In genomic region chrX:85839174-85839573, GRCm38 (mm10) we compare ENCODE assay signal across 28 mouse cellular contexts. TPM values are rescaled to one million over a fixed set of nuclear protein-coding genes. Genes with fewer than 3 reads are reported as not detected.
DNase-seq lines count a peak whose midpoint lies in the region; ATAC-seq and TF ChIP-seq lines count a peak whose summit lies in the region.
"Had no signal": no experiment of that assay in that cellular context is flagged by ENCODE, and none has a peak within 500 bp of the region (broad histone marks: within the 10 kb centered on the region; RNA-seq: fewer than 3 reads in every experiment).

No protein-coding gene starts in this region.

- no peaks in the 10 kb centered on the region for H3K36me3 ChIP-seq in splenic B cell, adult 2 months (ENCODE audit: control insufficient read depth, insufficient read depth, low read length, poor library complexity, severe bottlenecking)
- no peaks in the 10 kb centered on the region for H3K36me3 ChIP-seq in heart, adult 2 months (ENCODE audit: control insufficient read depth, insufficient read depth, low read length)
- H3K36me3 ChIP-seq: forebrain, embryonic 15.5 days; heart, embryonic 13.5 days; hindbrain, embryonic 15.5 days; limb, embryonic 13.5 days; lung, embryonic 15.5 days; midbrain, embryonic 12.5 days had no signal

- DNase-seq in CD4-positive helper T cell, adult 2 months (ENCODE audit: low read depth, low spot score) = peak; percentile 61
- peak; percentile 69 for DNase-seq in splenic B cell, adult 2 months (ENCODE audit: low read depth, low spot score)
- no peak for DNase-seq in heart, adult 2 months
- DNase-seq in thymus, postnatal 4 days = no peak
- no peak for DNase-seq in gastrocnemius, adult 8-10 months (ENCODE audit: low spot score in 2 of 2)
- DNase-seq: adrenal gland, adult 2 months; adrenal gland, postnatal 36 days; cerebellum, adult 2 months; cerebellum, postnatal 14 days; gastrocnemius, postnatal 36 days; heart, postnatal 10 days; kidney, adult 8-10 months; retina, postnatal 1 day; right cerebral cortex, postnatal 14 days; thymus, adult 2 months had no signal

- no peak overlapping the region for H3K4me3 ChIP-seq in heart, adult 2 months
- H3K4me3 ChIP-seq: forebrain, embryonic 15.5 days; heart, embryonic 13.5 days; hindbrain, embryonic 15.5 days; limb, embryonic 13.5 days; lung, embryonic 15.5 days; megakaryocyte, embryonic 14.5 days; midbrain, embryonic 12.5 days had no signal

- no peak overlapping the region for H3K9ac ChIP-seq in heart, adult 2 months (ENCODE audit: low read depth, low read length)
- H3K9ac ChIP-seq: forebrain, embryonic 15.5 days; heart, embryonic 13.5 days; hindbrain, embryonic 15.5 days; limb, embryonic 13.5 days; lung, embryonic 15.5 days; midbrain, embryonic 12.5 days had no signal

- H3K4me1 ChIP-seq in heart, adult 2 months (ENCODE audit: control insufficient read depth, insufficient read depth, low read length) = no peaks in the 10 kb centered on the region
- H3K4me1 ChIP-seq: forebrain, embryonic 15.5 days; heart, embryonic 13.5 days; hindbrain, embryonic 15.5 days; limb, embryonic 13.5 days; lung, embryonic 15.5 days; megakaryocyte, embryonic 14.5 days; midbrain, embryonic 12.5 days had no signal

- TF ChIP-seq EP300 in heart, adult 2 months (IDR thresholded peaks at IDR 0.05; ENCODE audit: insufficient read depth, low read depth, low read length) = no peak

- peak; percentile 96 for ATAC-seq in activated CD4-positive, CD25-positive, alpha-beta regulatory T cell, adult 4 months
- ATAC-seq in inflammation-experienced regulatory T-cells, adult 6 months = peak; percentile 97
- ATAC-seq: forebrain, embryonic 15.5 days; intestine, embryonic 16.5 days had no signal

- H3K79me2 ChIP-seq in heart, adult 2 months (replicated peaks; ENCODE audit: control insufficient read depth, insufficient read depth, low read length) = no peaks in the 10 kb centered on the region

- TF ChIP-seq POLR2A in heart, adult 2 months (IDR thresholded peaks at IDR 0.05; ENCODE audit: insufficient read depth, low read depth, low read length) = no peak

- intact Hi-C loops in heart, adult 2 months (cut with DNase I) = no loop called here

- TF ChIP-seq CTCF in heart, adult 2 months (IDR thresholded peaks at IDR 0.05) = no peak

- H3K27ac ChIP-seq in heart, adult 2 months = no peak overlapping the region
- H3K27ac ChIP-seq: forebrain, embryonic 15.5 days; heart, embryonic 13.5 days; hindbrain, embryonic 15.5 days; kidney, postnatal 0 days; limb, embryonic 13.5 days; lung, embryonic 15.5 days; midbrain, embryonic 12.5 days had no signal

- no peaks in the 10 kb centered on the region for H3K27me3 ChIP-seq in splenic B cell, adult 2 months (ENCODE audit: control insufficient read depth, insufficient read depth, low read length, poor library complexity, severe bottlenecking)
- H3K27me3 ChIP-seq in heart, adult 2 months (ENCODE audit: control insufficient read depth, insufficient read depth, low read length) = no peaks in the 10 kb centered on the region
- H3K27me3 ChIP-seq: forebrain, embryonic 15.5 days; heart, embryonic 13.5 days; hindbrain, embryonic 15.5 days; limb, embryonic 13.5 days; lung, embryonic 15.5 days; midbrain, embryonic 12.5 days had no signal

RNA-seq across cellular contexts. Expression of gene 5430427O19Rik, which starts 31.0 kb away (rescaled TPM):
- polyA plus RNA-seq in activated CD4-positive, CD25-positive, alpha-beta regulatory T cell, adult 4 months (2017; shearing (Covaris generic)) = 1 to 10 TPM; 2.8 to 3.0 TPM
- polyA plus RNA-seq in inflammation-experienced regulatory T-cells, adult 6 months (2017; shearing (Covaris generic)) = 1 to 10 TPM; 1.9 to 6.7 (median 2.7) TPM
- under 1 TPM; 0.20 to 0.23 TPM for total RNA-seq in heart, adult 2 months (2021)
- 0.06 and 0.12 TPM in 2 replicates for polyA plus RNA-seq in heart, adult 2 months (2012; rRNA removed)
- total RNA-seq in gastrocnemius, adult 8-10 months (2022) = under 1 TPM in 3 of 4 experiments, not detected in 1; 0.07 to 0.24 (median 0.07) TPM
- polyA plus RNA-seq: adrenal gland, adult 2 months; hindbrain, embryonic 15.5 days; midbrain, embryonic 12.5 days; neural tube, embryonic 14.5 days; small intestine, adult 2 months had no signal

Comparison
In these comparisons a context has a peak if more than half of its experiments do, and no peak if none do; other contexts are left out.
1. DNase-seq: peak in CD4-positive helper T cell, adult 2 months (single experiment) and splenic B cell, adult 2 months (single experiment); none in heart, adult 2 months (0 of 2), thymus, postnatal 4 days (single experiment) and gastrocnemius, adult 8-10 months (0 of 2).